Mouse (Mus musculus) spleen, adult 2 months (tissue): ENCODE measurements at regions not wholly inside any gene's neighbourhood (a gene's known extent, or its start where the extent isn't known, plus 50 kb on each side); places are given as distances from the start of the nearest gene placed in this dataset.

Experiments
- DNase-seq, 2 experiments: peaks; one replicate each; pipeline versions ENCODE4 v3.0.0 to v3.0.0-alpha.2; 2012 to 2021; ENCODE audit warnings: low spot score in 2 of 2, low read depth in 1 of 2
- H3K27ac ChIP-seq: fragments of 200-500 bp; 2 replicates; pipeline ENCODE4 v1.5.1; 2012; ENCODE audit warnings: low read length, inconsistent platforms; ENCODE audit not compliant: insufficient read depth
- H3K27me3 ChIP-seq: fragments of 200-500 bp; 2 replicates; pipeline ENCODE4 v1.6.1; 2012; ENCODE audit warnings: mild to moderate bottlenecking, moderate library complexity, low read length, inconsistent platforms; ENCODE audit not compliant: control insufficient read depth, insufficient read depth
- H3K36me3 ChIP-seq: fragments of 200-500 bp; 2 replicates; pipeline ENCODE4 v1.6.1; 2012; ENCODE audit warnings: mild to moderate bottlenecking, low read length, inconsistent platforms; ENCODE audit not compliant: control insufficient read depth, insufficient read depth
- H3K4me1 ChIP-seq: fragments of 200-500 bp; 2 replicates; pipeline ENCODE4 v1.6.1; 2011; ENCODE audit warnings: inconsistent platforms; ENCODE audit not compliant: control insufficient read depth, insufficient read depth, insufficient read length
- H3K4me3 ChIP-seq: fragments of 200-500 bp; 2 replicates; pipeline ENCODE4 v1.5.1; 2011; ENCODE audit warnings: mild to moderate bottlenecking, inconsistent platforms; ENCODE audit not compliant: insufficient read depth, insufficient read length; ENCODE audit errors: extremely low read depth
- CTCF ChIP-seq: fragments of 200-500 bp; IDR thresholded peaks from 2 replicates; pipeline ENCODE4 v1.5.1; 2011; ENCODE audit warnings: mild to moderate bottlenecking, inconsistent platforms; ENCODE audit not compliant: insufficient read depth, insufficient read length, insufficient replicate concordance; ENCODE audit errors: extremely low read depth
- POLR2A ChIP-seq: fragments of 200-500 bp; IDR thresholded peaks from 2 replicates; pipeline ENCODE4 v1.6.1; 2011; ENCODE audit warnings: low read depth, low read length, inconsistent platforms
- WGBS: fragments of 180-500 bp; shearing (Covaris S2); methylation state at CpG from one replicate; pipeline ENCODE4 v1.1.7; 2018; 5-methylcytosine and 5-hydroxymethylcytosine counted together

DNA sequence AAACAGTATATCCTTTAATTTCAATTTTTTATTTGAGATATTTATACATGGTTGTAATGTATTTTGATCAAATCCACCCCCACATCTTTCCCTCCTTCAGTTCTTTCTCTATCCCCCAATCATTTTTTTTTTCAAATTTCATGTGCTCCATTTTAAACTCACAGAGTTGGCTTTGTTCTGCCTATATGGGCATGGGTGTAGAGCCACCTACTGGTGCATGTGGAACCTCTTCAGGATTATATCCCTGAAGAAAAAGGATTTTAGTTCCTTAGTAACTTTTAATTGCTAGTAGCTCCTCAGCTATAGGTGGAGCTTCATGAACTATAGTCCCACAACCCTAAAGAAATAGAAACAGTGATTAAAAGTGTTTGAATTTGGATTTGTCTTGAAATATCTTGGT lies 155.4 kb downstream of the Kitl start:
- no peak overlapping the region for H3K27ac ChIP-seq
- H3K4me3 ChIP-seq, result no peak overlapping the region
- no peak for DNase-seq
- H3K4me1 ChIP-seq, result no peaks in the 10 kb centered on the region
- no peaks in the 10 kb centered on the region for H3K36me3 ChIP-seq
- no peaks in the 10 kb centered on the region for H3K27me3 ChIP-seq
- no peak for TF ChIP-seq POLR2A
- TF ChIP-seq CTCF, result no peak

DNA sequence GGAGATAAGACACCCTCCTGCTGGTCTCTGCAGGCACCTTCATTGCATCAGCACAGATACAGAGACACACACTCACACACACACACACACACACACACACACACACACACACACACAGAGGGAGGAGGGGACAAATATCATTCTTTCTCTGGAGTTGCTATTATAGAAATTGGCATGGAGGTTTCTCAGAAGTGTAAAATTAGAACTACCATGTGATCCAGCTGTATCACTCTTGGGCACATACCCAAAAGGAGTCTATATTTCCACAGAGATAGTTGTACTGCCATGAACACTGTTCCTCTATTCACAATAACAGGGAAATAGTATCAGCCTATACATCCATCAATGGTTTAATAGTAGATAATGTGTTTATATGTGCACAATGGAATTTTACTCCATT lies 137.8 kb upstream of the Gm4301 start:
- no peak for TF ChIP-seq CTCF
- no peak for TF ChIP-seq POLR2A
- H3K4me3 ChIP-seq, result no peak overlapping the region

DNA sequence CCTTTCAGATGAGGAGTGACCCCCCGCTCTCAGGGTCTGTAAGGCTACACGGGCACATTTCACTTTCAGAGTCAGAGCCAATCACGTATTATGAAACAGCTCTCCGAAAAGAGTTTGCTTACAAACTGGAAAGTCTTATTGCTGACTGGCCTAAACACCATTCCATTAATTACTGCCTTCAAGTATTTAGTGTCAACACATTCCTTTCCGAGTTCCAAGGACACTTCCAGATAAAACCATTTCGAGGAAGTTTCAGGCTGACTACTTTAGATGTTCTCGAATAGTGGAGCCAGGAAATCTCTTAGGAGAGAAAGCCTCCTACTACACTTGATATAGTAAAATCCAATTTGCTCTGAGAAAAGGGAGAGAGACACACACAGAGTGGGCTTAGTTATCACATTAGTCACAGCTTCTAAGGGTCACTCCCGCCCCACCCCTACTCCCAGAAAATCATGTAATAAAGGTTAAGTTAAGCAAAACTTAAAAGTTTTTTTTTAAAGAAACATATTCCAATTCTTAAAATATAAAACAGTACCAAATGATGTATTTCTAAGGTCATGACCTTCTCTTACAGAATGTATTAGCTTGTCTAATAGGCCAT lies 136.3 kb upstream of the Gm4301 start:
- Histone ChIP-seq H3K4me3 (no peak overlapping the region), H3K27me3 (no peaks in the 10 kb centered on the region), H3K4me1 (no peaks in the 10 kb centered on the region), H3K36me3 (no peaks in the 10 kb centered on the region), H3K27ac (no peak overlapping the region)
- 77% methylated on average over 8 of the region's 8 CpGs for WGBS
- DNase-seq, result no peak
- TF ChIP-seq CTCF (no peak), POLR2A (no peak)

More for the DNA sequence above, 137.8 kb upstream of the Gm4301 start:
- H3K27ac ChIP-seq, result no peak overlapping the region
- no peaks in the 10 kb centered on the region for H3K36me3 ChIP-seq
- H3K4me1 ChIP-seq, result no peaks in the 10 kb centered on the region
- DNase-seq, result no peak
- H3K27me3 ChIP-seq, result no peaks in the 10 kb centered on the region

DNA sequence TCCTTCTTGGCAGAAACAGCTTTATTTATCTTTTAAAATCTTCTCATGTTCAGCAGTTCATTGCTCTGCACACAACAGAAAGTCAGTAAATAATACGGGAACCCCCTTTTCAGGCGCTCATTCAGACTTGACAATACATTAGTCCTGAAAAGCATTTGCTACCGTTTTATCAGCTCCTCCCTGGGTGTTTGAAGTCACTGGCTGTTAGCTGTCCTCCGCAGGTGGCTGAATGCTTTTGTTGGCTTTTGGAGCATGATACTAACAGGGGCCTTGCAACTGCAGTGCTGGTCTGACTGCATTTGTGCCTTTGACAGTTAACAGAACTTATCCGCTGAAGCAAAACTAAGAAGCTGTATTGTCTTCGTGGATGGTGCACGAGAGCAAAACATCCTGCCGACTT lies 135.0 kb upstream of the Gm4301 start:
- Histone ChIP-seq H3K36me3 (no peaks in the 10 kb centered on the region), H3K4me1 (no peaks in the 10 kb centered on the region), H3K27me3 (no peaks in the 10 kb centered on the region), H3K4me3 (no peak overlapping the region), H3K27ac (no peak overlapping the region)
- WGBS, result 48% methylated on average over 8 of the region's 8 CpGs
- DNase-seq, result no peak
- TF ChIP-seq POLR2A (no peak), CTCF (no peak)

DNA sequence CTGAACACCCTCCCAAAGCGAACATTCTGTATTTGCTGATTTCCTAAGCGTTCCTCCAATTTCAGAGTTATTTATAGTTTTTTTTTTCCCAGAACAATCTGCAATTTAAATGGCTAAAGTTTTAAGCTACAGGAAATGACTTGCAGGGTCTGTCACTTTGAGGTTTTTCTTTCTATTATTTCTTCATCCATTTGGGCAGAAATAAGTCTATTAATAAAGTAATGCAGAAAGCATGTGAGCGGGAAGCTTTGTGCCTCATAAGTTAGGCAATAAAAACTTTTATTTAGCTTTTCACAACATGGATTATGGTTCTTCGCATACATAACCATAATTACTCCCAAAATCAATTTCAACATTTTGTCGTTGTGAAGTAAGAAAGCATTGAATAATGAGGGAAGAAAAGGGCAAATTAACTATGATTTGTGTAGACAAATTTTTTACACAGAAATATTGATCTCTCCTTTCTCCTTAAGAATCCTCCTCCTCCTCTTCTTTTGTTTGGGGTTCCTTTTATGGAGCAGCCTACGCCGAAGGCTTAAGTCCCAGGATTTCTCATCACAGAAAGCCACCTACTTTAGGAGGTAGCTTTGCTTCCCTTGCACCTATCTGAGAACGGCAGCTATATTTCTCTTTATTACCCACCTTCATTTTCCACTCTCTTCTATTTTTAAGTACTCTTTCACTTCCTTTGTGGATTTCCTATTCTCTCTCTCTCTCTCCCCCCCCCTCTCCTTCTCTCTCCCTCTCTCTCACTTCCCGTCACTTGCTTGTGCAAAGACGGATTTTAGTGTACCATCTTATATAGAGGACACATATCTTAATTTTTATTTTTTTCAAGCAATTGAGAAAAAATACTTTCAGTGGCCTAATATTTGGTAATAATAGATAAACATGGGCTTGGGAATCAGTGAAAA lies 128.6 kb upstream of the Gm4301 start:
- no peak for DNase-seq
- no peak for TF ChIP-seq POLR2A
- TF ChIP-seq CTCF, result no peak
- WGBS, result 64% methylated on average over 10 of the region's 10 CpGs
- Histone ChIP-seq H3K36me3 (no peaks in the 10 kb centered on the region), H3K27ac (no peak overlapping the region), H3K4me3 (no peak overlapping the region), H3K27me3 (no peaks in the 10 kb centered on the region), H3K4me1 (no peaks in the 10 kb centered on the region)

DNA sequence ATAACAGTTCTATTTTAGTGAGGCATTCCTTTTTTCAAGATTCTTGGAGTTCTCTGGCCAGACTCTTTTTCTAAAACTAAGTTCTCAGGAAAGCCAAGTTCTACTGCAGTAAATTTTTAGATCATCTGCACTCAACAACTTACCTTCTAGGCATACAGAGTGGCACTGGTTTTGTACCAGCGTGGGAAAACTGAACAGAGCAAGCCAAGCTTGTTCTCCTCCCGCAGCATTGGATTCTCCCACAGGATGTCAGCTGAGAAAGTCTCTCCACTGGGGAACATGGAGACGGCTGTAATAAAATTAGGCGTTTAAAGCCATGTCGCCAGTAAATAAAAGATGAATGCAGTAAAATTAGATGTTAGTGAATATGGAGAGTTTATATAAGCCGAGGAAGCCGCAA lies 124.8 kb upstream of the Gm4301 start:
- H3K27ac ChIP-seq, result no peak overlapping the region
- no peaks in the 10 kb centered on the region for H3K27me3 ChIP-seq
- no peak for DNase-seq
- 85% methylated on average over 7 of the region's 7 CpGs for WGBS
- H3K4me3 ChIP-seq, result no peak overlapping the region
- no peaks in the 10 kb centered on the region for H3K4me1 ChIP-seq
- H3K36me3 ChIP-seq, result no peaks in the 10 kb centered on the region
- TF ChIP-seq CTCF (no peak), POLR2A (no peak)
